Mouse (Mus musculus): ENCODE measurements around the gene Gpr180. TPM values are rescaled to one million over a fixed set of nuclear protein-coding genes. Genes with fewer than 3 reads are reported as not detected.
"Not testable (repeated sequence)": the region's sequence is repeated elsewhere in the genome, so short reads cannot be mapped to it uniquely, and the experiment has no call there.

The Gpr180 gene
- polyA plus RNA-seq (2016; fragmentation: Nextera tagmentation; extraction: Ambion mirVana) = 35.4 and 38.7 TPM in 2 replicates

- ATAC-seq (ENCODE audit: insufficient number of reproducible peaks, low FRiP score) = peak; percentile 96
These were observed at the start of gene Gpr180 for GRCm38 (mm10) chr14:118136744-118137452. Gene Gpr180 (plus strand): TSS chr14:118137158.

GRCm38 (mm10) chr14:118088437-118089207, 48.3 kb upstream of the Gpr180 start:
- H3K4me3 ChIP-seq = peak overlapping the region; percentile 63
- peaks cover 16% of the 10 kb centered on the region for H3K27me3 ChIP-seq (replicated peaks)
- peak overlapping the region; percentile 81 for H3K9ac ChIP-seq
- 15% methylated on average over 22 of the region's 22 CpGs for WGBS
- H3K4me2 ChIP-seq = peak overlapping the region; percentile 69
- no peaks in the 10 kb centered on the region for H3K36me3 ChIP-seq
- ATAC-seq (ENCODE audit: insufficient number of reproducible peaks, low FRiP score) = peak; percentile 53; the same call in 1 of the 2 replicates
- H3K27ac ChIP-seq (ENCODE audit: poor library complexity, severe bottlenecking) = 0 out of 2 replicates have a peak overlapping the region, but pooled peaks have one; percentile 12
- no peaks in the 10 kb centered on the region for H3K9me3 ChIP-seq (replicated peaks)
- H3K4me1 ChIP-seq (replicated peaks) = peaks cover 7% of the 10 kb centered on the region; the same call in 1 of the 2 replicates

More at GRCm38 (mm10) chr14:118136744-118137452, at the start of gene Gpr180:
- peak within 1 kb of the TSS; percentile 90 for H3K9ac ChIP-seq
- peaks cover 21% of the 10 kb centered on the region for H3K36me3 ChIP-seq
- peak within 1 kb of the TSS; percentile 77 for H3K4me2 ChIP-seq
- whole genome bisulfite sequencing = under 1% methylated on average over 69 of the region's 77 CpGs
- H3K27ac ChIP-seq (ENCODE audit: poor library complexity, severe bottlenecking) = peak within 1 kb of the TSS; percentile 55
- H3K9me3 ChIP-seq (replicated peaks) = no peaks in the 10 kb centered on the region
- peaks cover 14% of the 10 kb centered on the region for H3K4me1 ChIP-seq (replicated peaks)
- peaks cover 4% of the 10 kb centered on the region for H3K27me3 ChIP-seq (replicated peaks)
- H3K4me3 ChIP-seq = peak within 1 kb of the TSS; percentile 84

GRCm38 (mm10) chr14:118089215-118089805, 47.6 kb upstream of the Gpr180 start:
- ATAC-seq (ENCODE audit: insufficient number of reproducible peaks, low FRiP score) = peak; percentile 84
- WGBS = under 1% methylated on average over 44 of the region's 44 CpGs
- Histone ChIP-seq H3K4me1 (replicated peaks) (peaks cover 7% of the 10 kb centered on the region; the same call in 1 of the 2 replicates), H3K4me2 (peak overlapping the region; percentile 69), H3K36me3 (no peaks in the 10 kb centered on the region), H3K9me3 (replicated peaks) (no peaks in the 10 kb centered on the region), H3K27me3 (replicated peaks) (peaks cover 18% of the 10 kb centered on the region), H3K27ac (ENCODE audit: poor library complexity, severe bottlenecking) (0 out of 2 replicates have a peak overlapping the region, but pooled peaks have one; percentile 12), H3K9ac (peak overlapping the region; percentile 81), H3K4me3 (peak overlapping the region; percentile 63)

GRCm38 (mm10) chr14:118089806-118090392, 47.1 kb upstream of the Gpr180 start:
- under 1% methylated on average over 18 of the region's 18 CpGs for WGBS
- Histone ChIP-seq H3K27me3 (replicated peaks) (peaks cover 18% of the 10 kb centered on the region), H3K36me3 (no peaks in the 10 kb centered on the region), H3K9me3 (replicated peaks) (no peaks in the 10 kb centered on the region), H3K27ac (ENCODE audit: poor library complexity, severe bottlenecking) (no peak overlapping the region), H3K4me2 (peak overlapping the region; percentile 69), H3K9ac (peak overlapping the region; percentile 81), H3K4me3 (peak overlapping the region; percentile 63), H3K4me1 (replicated peaks) (peaks cover 7% of the 10 kb centered on the region; the same call in 1 of the 2 replicates)
- peak; percentile 46 for ATAC-seq (ENCODE audit: insufficient number of reproducible peaks, low FRiP score)

- Histone ChIP-seq H3K4me3 (no peak overlapping the region), H3K36me3 (no peaks in the 10 kb centered on the region), H3K4me1 (replicated peaks) (no peaks in the 10 kb centered on the region), H3K9ac (no peak overlapping the region), H3K4me2 (no peak overlapping the region), H3K27ac (ENCODE audit: poor library complexity, severe bottlenecking) (no peak overlapping the region), H3K9me3 (replicated peaks) (no peaks in the 10 kb centered on the region), H3K27me3 (replicated peaks) (peaks cover 4% of the 10 kb centered on the region; the same call in 1 of the 2 replicates)
- WGBS = 60% methylated on average over 2 of the region's 2 CpGs
- no peak for ATAC-seq (ENCODE audit: insufficient number of reproducible peaks, low FRiP score)
These were observed 38.7 kb upstream of the Gpr180 start for GRCm38 (mm10) chr14:118098265-118098664.

GRCm38 (mm10) chr14:118101227-118101990, 35.5 kb upstream of the Gpr180 start:
- Histone ChIP-seq H3K27ac (ENCODE audit: poor library complexity, severe bottlenecking) (no peak overlapping the region), H3K9ac (no peak overlapping the region), H3K4me2 (no peak overlapping the region), H3K27me3 (replicated peaks) (no peaks in the 10 kb centered on the region), H3K4me1 (replicated peaks) (no peaks in the 10 kb centered on the region), H3K4me3 (no peak overlapping the region), H3K9me3 (replicated peaks) (peaks cover 7% of the 10 kb centered on the region), H3K36me3 (no peaks in the 10 kb centered on the region)
- ATAC-seq (ENCODE audit: insufficient number of reproducible peaks, low FRiP score) = no peak
- WGBS = 73% methylated on average over 14 of the region's 14 CpGs

- WGBS = 90% methylated on average over 2 of the region's 2 CpGs
- not testable (repeated sequence) for H3K27ac ChIP-seq (ENCODE audit: poor library complexity, severe bottlenecking); ATAC-seq (ENCODE audit: insufficient number of reproducible peaks, low FRiP score); H3K9ac ChIP-seq; H3K4me2 ChIP-seq; H3K4me3 ChIP-seq; H3K4me1 ChIP-seq (replicated peaks); H3K27me3 ChIP-seq (replicated peaks)
- Histone ChIP-seq H3K9me3 (replicated peaks) (peaks cover 12% of the 10 kb centered on the region), H3K36me3 (peaks cover 16% of the 10 kb centered on the region)
These were observed 29.5 kb upstream of the Gpr180 start for GRCm38 (mm10) chr14:118107479-118107878.

- no peaks in the 10 kb centered on the region for H3K27me3 ChIP-seq (replicated peaks)
- no peak overlapping the region for H3K27ac ChIP-seq (ENCODE audit: poor library complexity, severe bottlenecking)
- WGBS = 86% methylated on average over 6 of the region's 6 CpGs
- peaks cover 5% of the 10 kb centered on the region; the same call in 1 of the 2 replicates for H3K9me3 ChIP-seq (replicated peaks)
- no peaks in the 10 kb centered on the region for H3K4me1 ChIP-seq (replicated peaks)
- no peak overlapping the region for H3K9ac ChIP-seq
- H3K4me3 ChIP-seq = no peak overlapping the region
- peaks cover 67% of the 10 kb centered on the region for H3K36me3 ChIP-seq
- no peak overlapping the region for H3K4me2 ChIP-seq
- ATAC-seq (ENCODE audit: insufficient number of reproducible peaks, low FRiP score) = no peak
These were observed 23.8 kb upstream of the Gpr180 start for GRCm38 (mm10) chr14:118113116-118113515.

GRCm38 (mm10) chr14:118124129-118124528, 12.8 kb upstream of the Gpr180 start:
- no peaks in the 10 kb centered on the region for H3K4me1 ChIP-seq (replicated peaks)
- no peak overlapping the region for H3K4me3 ChIP-seq
- H3K4me2 ChIP-seq = no peak overlapping the region
- H3K9me3 ChIP-seq (replicated peaks) = no peaks in the 10 kb centered on the region
- WGBS = 79% methylated on average over 5 of the region's 5 CpGs
- no peak overlapping the region for H3K9ac ChIP-seq
- no peak for ATAC-seq (ENCODE audit: insufficient number of reproducible peaks, low FRiP score)
- no peak overlapping the region for H3K27ac ChIP-seq (ENCODE audit: poor library complexity, severe bottlenecking)
- no peaks in the 10 kb centered on the region for H3K27me3 ChIP-seq (replicated peaks)
- peaks cover 94% of the 10 kb centered on the region for H3K36me3 ChIP-seq

- no peak overlapping the region for H3K4me2 ChIP-seq
- H3K9ac ChIP-seq = no peak overlapping the region
- no peak overlapping the region for H3K4me3 ChIP-seq
- no peak overlapping the region for H3K27ac ChIP-seq (ENCODE audit: poor library complexity, severe bottlenecking)
- no peak for ATAC-seq (ENCODE audit: insufficient number of reproducible peaks, low FRiP score)
- H3K4me1 ChIP-seq (replicated peaks) = no peaks in the 10 kb centered on the region
- 81% methylated on average over 4 of the region's 4 CpGs for WGBS
- no peaks in the 10 kb centered on the region for H3K9me3 ChIP-seq (replicated peaks)
- H3K27me3 ChIP-seq (replicated peaks) = no peaks in the 10 kb centered on the region
- H3K36me3 ChIP-seq = peaks cover 92% of the 10 kb centered on the region
These were observed 12.2 kb upstream of the Gpr180 start for GRCm38 (mm10) chr14:118124771-118125170.

All from heart, embryonic 12.5 days (tissue).